Mouse (Mus musculus) brain, embryonic 14.5 days (tissue): Measurements from ENCODE around the gene Rnf6. TPM values are rescaled to one million over a fixed set of nuclear protein-coding genes. Genes with fewer than 3 reads are reported as not detected.
"Not testable (repeated sequence)": the region's sequence is repeated elsewhere in the genome, so short reads cannot be mapped to it uniquely, and the experiment has no call there.

ENCODE experiments used
- DNase-seq: peaks from one replicate; pipeline ENCODE4 v3.0.0-alpha.2; 2011; ENCODE audit warnings: low read depth
- CTCF ChIP-seq: fragments of 200-500 bp; IDR thresholded peaks from 2 replicates; pipeline ENCODE4 v1.5.1; 2012; ENCODE audit warnings: inconsistent platforms, mild to moderate bottlenecking, moderate library complexity, borderline replicate concordance; ENCODE audit not compliant: insufficient read depth, insufficient read length; ENCODE audit errors: extremely low read depth
- POLR2A ChIP-seq: fragments of 200-500 bp; IDR thresholded peaks from 2 replicates; pipeline ENCODE4 v1.6.1; 2012; ENCODE audit warnings: mild to moderate bottlenecking, inconsistent platforms, borderline replicate concordance; ENCODE audit not compliant: poor library complexity, insufficient read depth, insufficient read length, severe bottlenecking; ENCODE audit errors: extremely low read depth
- polyA plus RNA-seq: library from polyadenylated mRNA; depleted of rRNA; stranded (reverse); fragments of >200 nt; gene quantifications from 2 replicates; pipeline ENCODE4 v1.2.3, GENCODE M21; 2012; rRNA removed

Rnf6 gene
- polyA plus RNA-seq, 1 experiment = 16.1 TPM

- TF ChIP-seq CTCF = no peak
- TF ChIP-seq POLR2A = no peak
- DNase-seq = no peak
These were observed 33.2 kb downstream of the Rnf6 start for GRCm38 (mm10) chr5:146188144-146188543.

- DNase-seq = peak; percentile 54
- TF ChIP-seq CTCF = peak; percentile 52; the same call in 1 of the 2 replicates
These were observed 33.9 kb downstream of the Rnf6 start for GRCm38 (mm10) chr5:146187441-146187840.

- not testable (repeated sequence) for DNase-seq
These were observed 36.2 kb downstream of the Rnf6 start, which contains the start of gene 1700001J03Rik for GRCm38 (mm10) chr5:146185204-146185603. Gene 1700001J03Rik, minus strand, starts transcription at chr5:146185304.

GRCm38 (mm10) chr5:146172744-146173143 lies 48.6 kb downstream of the Rnf6 start:
- not testable (repeated sequence) for DNase-seq

DNA sequence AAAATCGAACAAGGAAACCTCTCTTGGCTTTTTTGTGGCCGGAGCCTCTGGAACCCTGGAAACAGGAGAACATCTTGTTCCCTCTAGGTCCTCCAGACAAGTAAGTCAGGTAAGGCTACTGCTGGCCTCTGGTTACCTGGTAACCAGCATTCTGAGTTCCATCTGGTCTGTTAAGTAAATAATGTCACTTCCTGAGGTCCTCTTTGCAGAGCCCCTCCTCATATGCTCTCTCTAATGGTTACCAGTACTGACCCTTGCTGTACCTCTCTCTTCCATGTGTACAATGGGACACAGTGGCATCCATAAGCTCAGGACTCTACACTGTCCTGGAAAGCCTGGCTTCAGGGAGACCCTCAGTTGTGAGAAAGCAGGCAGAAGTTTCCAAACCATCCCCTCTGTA lies 50.7 kb downstream of the Rnf6 start, which contains the start of gene Gm6309:
TSS of gene Gm6309 (minus strand) at position 101 of the 400 bp plus-strand sequence.
- not testable (repeated sequence) for DNase-seq

DNA sequence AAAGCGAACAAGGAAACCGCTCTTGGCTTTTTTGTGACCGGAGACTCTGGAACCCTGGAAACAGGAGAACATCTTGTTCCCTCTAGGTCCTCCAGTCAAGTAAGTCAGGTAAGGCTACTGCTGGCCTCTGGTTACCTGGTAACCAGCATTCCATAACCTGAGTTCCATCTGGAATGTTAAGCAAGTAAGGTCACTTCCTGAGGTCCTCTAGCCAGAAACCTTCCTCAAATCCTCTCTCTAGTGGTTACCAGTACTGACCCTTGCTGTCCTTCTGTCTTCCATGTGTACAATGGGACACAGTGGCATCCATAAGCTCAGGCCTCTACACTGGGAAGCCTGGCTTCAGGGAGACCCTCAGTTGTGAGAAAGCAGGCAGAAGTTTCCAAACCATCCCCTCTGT lies 60.9 kb downstream of the Rnf6 start, which contains the start of gene Gm5565:
TSS of gene Gm5565 (minus strand) at position 101 of the 400 bp plus-strand sequence.
- not testable (repeated sequence) for DNase-seq

Other genes with a start within 250 kb of the Rnf6 start
- not detected in 2 replicates for gene Cyp3a25, start 211.9 kb downstream of the Rnf6 start, polyA plus RNA-seq
- gene Cyp3a59, start 142.3 kb downstream of the Rnf6 start, polyA plus RNA-seq = not detected in 2 replicates
- not detected in 2 replicates for gene Gm5565, start 61.0 kb downstream of the Rnf6 start, polyA plus RNA-seq
- not detected in 2 replicates for gene Gm6309, start 50.8 kb downstream of the Rnf6 start, polyA plus RNA-seq
- gene 1700001J03Rik, start 36.3 kb downstream of the Rnf6 start, polyA plus RNA-seq = 0.37 and 0.59 TPM in 2 replicates
- 69.9 and 76.2 TPM in 2 replicates for gene Cdk8, start 9.7 kb upstream of the Rnf6 start, polyA plus RNA-seq
- 19.8 and 35.7 TPM in 2 replicates for gene Wasf3, start 163.4 kb upstream of the Rnf6 start, polyA plus RNA-seq